Mouse (Mus musculus) stomach, embryonic 15.5 days (tissue): Measurements from ENCODE around the gene Hyal5. TPM values are rescaled to one million over a fixed set of nuclear protein-coding genes. Genes with fewer than 3 reads are reported as not detected.

Experiments used
- ATAC-seq: fragments of 200-750 bp; cut with Nextera tagmentation; 2 replicates; pipeline ENCODE4 v1.8.0; 2017; ENCODE audit warnings: low read depth, moderate number of reproducible peaks, moderate TSS enrichment; ENCODE audit not compliant: insufficient read depth, low FRiP score
- H3K27ac ChIP-seq: fragments of 300-500 bp; sonication (generic); 2 replicates; pipeline ENCODE4 v1.5.1; 2015; ENCODE audit warnings: mild to moderate bottlenecking, inconsistent platforms
- H3K27me3 ChIP-seq: fragments of 300-500 bp; sonication (generic); replicated peaks from 2 replicates; pipeline ENCODE4 v1.6.1; 2015; ENCODE audit warnings: inconsistent platforms
- H3K36me3 ChIP-seq: fragments of 300-500 bp; sonication (generic); 2 replicates; pipeline ENCODE4 v1.6.1; 2015; ENCODE audit warnings: inconsistent platforms
- H3K4me1 ChIP-seq: fragments of 300-500 bp; sonication (generic); 2 replicates; pipeline ENCODE4 v1.6.1; 2015; ENCODE audit warnings: inconsistent platforms
- H3K4me2 ChIP-seq: fragments of 300-500 bp; sonication (generic); 2 replicates; pipeline ENCODE4 v1.6.1; 2015; ENCODE audit warnings: mild to moderate bottlenecking, inconsistent platforms
- H3K4me3 ChIP-seq: fragments of 300-500 bp; sonication (generic); replicated peaks from 2 replicates; pipeline ENCODE4 v1.5.1; 2015; ENCODE audit warnings: inconsistent platforms
- H3K9ac ChIP-seq: fragments of 300-500 bp; sonication (generic); 2 replicates; pipeline ENCODE4 v1.6.1; 2015; ENCODE audit warnings: inconsistent platforms
- H3K9me3 ChIP-seq: fragments of 300-500 bp; sonication (generic); 2 replicates; pipeline ENCODE4 v1.6.1; 2016; ENCODE audit warnings: inconsistent platforms
- WGBS: fragments of 180-500 bp; shearing (Covaris S2); methylation state at CpG from one replicate; pipeline ENCODE4 v1.1.7; 2015; 5-methylcytosine and 5-hydroxymethylcytosine counted together
- polyA plus RNA-seq: library from polyadenylated mRNA; unstranded; fragments of >200 nt; fragmentation: Nextera tagmentation; extraction: Ambion mirVana; gene quantifications from 2 replicates; pipeline ENCODE4 v1.2.1, GENCODE M21; 2015

The Hyal5 gene
- 0.30 and 0.52 TPM in 2 replicates for polyA plus RNA-seq

GRCm38 (mm10) chr6:24857697-24858096 is at the start of gene Hyal5:
TSS of gene Hyal5 (plus strand) at chr6:24857997.
- no peak for ATAC-seq
- Histone ChIP-seq H3K9ac (no peak within 1 kb of the TSS), H3K4me3 (no peak within 1 kb of the TSS), H3K27me3 (no peaks in the 10 kb centered on the region), H3K9me3 (no peaks in the 10 kb centered on the region), H3K27ac (no peak within 1 kb of the TSS), H3K36me3 (no peaks in the 10 kb centered on the region), H3K4me1 (no peaks in the 10 kb centered on the region), H3K4me2 (no peak within 1 kb of the TSS)

GRCm38 (mm10) chr6:24822070-24822469 is 35.7 kb upstream of the Hyal5 start:
- 21% methylated on average over 2 of the region's 2 CpGs for WGBS
- Histone ChIP-seq H3K36me3 (no peaks in the 10 kb centered on the region), H3K27ac (no peak overlapping the region), H3K27me3 (no peaks in the 10 kb centered on the region), H3K9me3 (no peaks in the 10 kb centered on the region), H3K4me1 (no peaks in the 10 kb centered on the region), H3K9ac (no peak overlapping the region), H3K4me3 (no peak overlapping the region), H3K4me2 (no peak overlapping the region)
- no peak for ATAC-seq

DNA sequence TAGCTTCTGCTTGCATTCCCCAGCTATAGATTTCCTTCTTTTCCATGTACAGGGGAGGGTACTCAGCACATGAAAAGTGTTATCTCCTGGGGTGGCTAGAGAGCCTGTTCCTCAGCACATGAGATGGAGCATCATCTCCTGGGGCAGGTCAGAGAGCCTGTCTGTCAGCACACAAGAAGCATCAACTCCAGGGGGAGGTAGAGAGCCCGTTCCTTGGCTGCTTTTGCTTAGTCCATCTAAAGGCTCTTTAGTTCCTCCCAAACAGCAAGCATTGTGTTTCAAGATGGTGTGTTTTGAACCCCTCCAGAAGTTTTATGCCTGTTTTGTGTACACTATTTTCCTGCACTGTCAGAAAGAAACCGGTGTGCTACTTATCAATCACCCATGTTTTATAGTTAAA is 2.5 kb downstream of the Hyal5 start:
- no peak for ATAC-seq
- no peak overlapping the region for H3K4me2 ChIP-seq
- 32% methylated on average over 2 of the region's 2 CpGs for WGBS

DNA sequence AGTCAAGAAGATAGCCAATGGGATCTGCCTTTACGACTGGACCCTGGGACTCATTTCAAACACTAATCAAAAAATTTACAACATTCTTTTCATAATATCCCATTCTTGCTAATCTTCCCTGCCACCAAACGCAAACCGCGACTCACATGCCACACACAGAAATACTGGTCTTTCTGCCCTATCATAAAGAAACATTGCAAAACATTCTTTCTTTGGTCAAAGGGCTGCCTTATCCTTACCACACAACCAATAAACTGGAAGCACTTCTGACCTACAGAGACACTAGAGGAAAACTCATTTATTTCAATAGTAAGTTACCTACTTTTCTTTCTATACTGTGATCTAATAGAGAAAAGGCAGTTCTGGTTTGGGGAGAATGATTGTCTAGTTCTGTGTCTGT is 5.9 kb downstream of the Hyal5 start:
- WGBS, result 87% methylated on average over 4 of the region's 4 CpGs
- H3K9me3 ChIP-seq, result no peaks in the 10 kb centered on the region
- no peak for ATAC-seq
- H3K9ac ChIP-seq, result no peak overlapping the region
- H3K36me3 ChIP-seq, result no peaks in the 10 kb centered on the region
- H3K27ac ChIP-seq, result no peak overlapping the region
- H3K4me1 ChIP-seq, result no peaks in the 10 kb centered on the region
- H3K27me3 ChIP-seq, result no peaks in the 10 kb centered on the region
- H3K4me2 ChIP-seq, result no peak overlapping the region
- H3K4me3 ChIP-seq, result no peak overlapping the region

More for the DNA sequence above, 2.5 kb downstream of the Hyal5 start:
- H3K9ac ChIP-seq, result no peak overlapping the region
- no peaks in the 10 kb centered on the region for H3K9me3 ChIP-seq
- no peaks in the 10 kb centered on the region for H3K27me3 ChIP-seq
- H3K36me3 ChIP-seq, result no peaks in the 10 kb centered on the region
- H3K4me1 ChIP-seq, result no peaks in the 10 kb centered on the region
- H3K4me3 ChIP-seq, result no peak overlapping the region
- no peak overlapping the region for H3K27ac ChIP-seq

DNA sequence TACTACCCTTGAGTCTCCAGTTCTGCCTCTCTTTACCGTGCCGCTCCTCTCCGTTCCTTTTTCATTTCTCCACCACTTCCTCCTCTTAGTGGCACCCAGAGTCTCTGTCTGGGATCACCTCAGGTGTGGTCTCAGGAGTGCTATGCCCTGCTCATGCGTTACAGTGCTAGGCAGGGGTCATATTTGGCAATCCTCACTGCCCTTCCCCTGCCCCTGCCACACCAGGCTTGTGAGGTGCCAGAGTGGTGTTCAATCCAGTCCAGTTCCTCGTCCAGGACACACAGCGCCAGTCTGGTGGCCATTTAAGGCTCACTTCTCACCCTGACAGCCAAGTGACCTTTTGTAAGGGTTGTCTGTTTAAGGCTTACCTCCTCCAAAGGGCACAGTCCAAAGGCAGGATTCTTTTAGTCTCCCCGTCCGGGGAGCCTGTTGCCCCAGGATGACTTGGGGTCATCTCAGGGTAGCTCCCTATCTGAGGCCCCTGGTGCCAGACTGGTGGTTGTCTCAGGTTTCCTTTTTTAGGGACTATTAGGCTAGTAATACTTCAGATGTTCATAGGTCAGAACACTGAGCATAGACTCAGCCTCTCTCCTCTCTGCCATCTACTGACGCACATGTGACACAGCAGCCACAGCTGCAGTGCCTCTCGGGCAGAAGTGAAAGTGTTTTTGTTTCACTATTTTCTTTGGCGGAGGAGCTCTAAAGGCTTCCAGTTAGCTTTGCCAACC is 36.5 kb downstream of the Hyal5 start:
- H3K27me3 ChIP-seq, result no peaks in the 10 kb centered on the region
- 66% methylated on average over 11 of the region's 11 CpGs for WGBS
- peak overlapping the region; percentile 33 for H3K4me2 ChIP-seq
- H3K4me3 ChIP-seq, result no peak overlapping the region; the same call in 1 of the 2 replicates
- H3K9me3 ChIP-seq, result no peaks in the 10 kb centered on the region
- no peak overlapping the region for H3K27ac ChIP-seq
- H3K36me3 ChIP-seq, result no peaks in the 10 kb centered on the region
- no peaks in the 10 kb centered on the region for H3K4me1 ChIP-seq
- peak; percentile 43; the same call in 1 of the 2 replicates for ATAC-seq
- no peak overlapping the region for H3K9ac ChIP-seq

- Histone ChIP-seq H3K27ac (no peak overlapping the region), H3K9ac (no peak overlapping the region), H3K4me3 (no peak overlapping the region; the same call in 1 of the 2 replicates), H3K9me3 (no peaks in the 10 kb centered on the region), H3K4me2 (peak overlapping the region; percentile 33), H3K36me3 (no peaks in the 10 kb centered on the region), H3K4me1 (no peaks in the 10 kb centered on the region), H3K27me3 (no peaks in the 10 kb centered on the region)
- 34% methylated on average over 2 of the region's 2 CpGs for WGBS
- ATAC-seq, result no peak
These were observed 37.0 kb downstream of the Hyal5 start for GRCm38 (mm10) chr6:24894874-24895183.

DNA sequence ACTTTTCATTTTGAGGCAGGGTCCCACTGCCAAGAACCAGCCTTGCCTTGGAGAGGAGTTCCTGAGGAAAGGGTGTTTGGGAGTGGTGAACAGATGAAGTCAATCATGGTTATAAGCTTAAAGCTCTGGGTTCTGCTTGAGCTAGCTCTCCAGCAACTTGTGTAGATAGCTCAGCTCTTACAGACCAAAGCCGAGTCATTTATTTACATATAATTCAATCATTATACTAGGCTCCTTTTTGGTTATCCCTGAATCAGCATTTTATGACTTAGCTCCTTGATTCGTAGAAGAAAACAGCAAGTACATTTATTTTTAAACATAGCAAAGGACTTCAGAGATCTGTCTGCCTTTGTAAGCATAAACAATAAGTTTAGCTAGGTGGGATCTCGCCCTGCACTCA is 47.3 kb downstream of the Hyal5 start:
- ATAC-seq, result no peak
- no peaks in the 10 kb centered on the region for H3K9me3 ChIP-seq

DNA sequence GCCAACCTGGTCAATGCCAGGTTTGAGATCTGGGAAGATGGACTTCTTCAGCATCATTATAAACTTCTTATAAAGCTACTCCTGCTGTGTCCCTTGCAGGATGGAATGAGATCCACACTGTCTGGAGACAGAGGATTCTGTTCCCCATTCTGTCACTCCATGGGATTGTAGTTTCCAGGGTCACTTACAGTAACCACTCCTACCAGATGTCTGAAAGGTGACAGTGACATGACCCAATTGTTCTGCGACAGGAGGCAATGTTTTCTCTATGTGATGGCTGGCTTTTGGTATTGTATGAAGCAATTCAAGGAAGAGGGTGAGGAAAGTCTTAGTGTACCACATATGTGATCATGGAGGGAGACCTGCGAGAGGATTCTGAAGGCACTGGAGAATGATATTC is 50.0 kb downstream of the Hyal5 start:
- no peaks in the 10 kb centered on the region for H3K9me3 ChIP-seq
- no peak for ATAC-seq
- no peak overlapping the region for H3K27ac ChIP-seq
- WGBS, result 83% methylated on average over 2 of the region's 2 CpGs
- H3K4me3 ChIP-seq, result no peak overlapping the region
- H3K27me3 ChIP-seq, result no peaks in the 10 kb centered on the region
- no peak overlapping the region for H3K9ac ChIP-seq
- no peaks in the 10 kb centered on the region for H3K4me1 ChIP-seq
- no peaks in the 10 kb centered on the region for H3K36me3 ChIP-seq
- no peak overlapping the region for H3K4me2 ChIP-seq

More for the DNA sequence above, 47.3 kb downstream of the Hyal5 start:
- Histone ChIP-seq H3K36me3 (no peaks in the 10 kb centered on the region), H3K27me3 (no peaks in the 10 kb centered on the region), H3K4me1 (no peaks in the 10 kb centered on the region), H3K9ac (no peak overlapping the region), H3K4me2 (no peak overlapping the region), H3K4me3 (no peak overlapping the region), H3K27ac (no peak overlapping the region)
- WGBS, result 66% methylated on average over 3 of the region's 3 CpGs

GRCm38 (mm10) chr6:24910016-24910727 is 52.4 kb downstream of the Hyal5 start:
- Histone ChIP-seq H3K9me3 (no peaks in the 10 kb centered on the region), H3K9ac (no peak overlapping the region), H3K36me3 (no peaks in the 10 kb centered on the region), H3K4me3 (no peak overlapping the region), H3K27me3 (no peaks in the 10 kb centered on the region), H3K4me2 (no peak overlapping the region), H3K27ac (no peak overlapping the region), H3K4me1 (no peaks in the 10 kb centered on the region)
- ATAC-seq, result no peak
- WGBS, result 46% methylated on average over 2 of the region's 2 CpGs

GRCm38 (mm10) chr6:24910728-24911105 is 52.9 kb downstream of the Hyal5 start:
- H3K4me2 ChIP-seq, result no peak overlapping the region
- no peak overlapping the region for H3K4me3 ChIP-seq
- no peaks in the 10 kb centered on the region for H3K4me1 ChIP-seq
- no peaks in the 10 kb centered on the region for H3K36me3 ChIP-seq
- ATAC-seq, result no peak
- H3K27me3 ChIP-seq, result no peaks in the 10 kb centered on the region
- H3K9ac ChIP-seq, result no peak overlapping the region
- H3K9me3 ChIP-seq, result no peaks in the 10 kb centered on the region
- no peak overlapping the region for H3K27ac ChIP-seq

GRCm38 (mm10) chr6:24913591-24913990 is 55.8 kb downstream of the Hyal5 start:
- Histone ChIP-seq H3K4me3 (no peak overlapping the region), H3K36me3 (no peaks in the 10 kb centered on the region), H3K9ac (no peak overlapping the region), H3K4me2 (no peak overlapping the region), H3K27ac (no peak overlapping the region), H3K27me3 (no peaks in the 10 kb centered on the region), H3K9me3 (no peaks in the 10 kb centered on the region), H3K4me1 (no peaks in the 10 kb centered on the region)
- ATAC-seq, result no peak
- WGBS, result 75% methylated on average over 2 of the region's 2 CpGs

GRCm38 (mm10) chr6:24925076-24925785 is 67.4 kb downstream of the Hyal5 start:
- ATAC-seq, result no peak
- Histone ChIP-seq H3K9me3 (no peaks in the 10 kb centered on the region), H3K9ac (no peak overlapping the region), H3K36me3 (no peaks in the 10 kb centered on the region), H3K27me3 (no peaks in the 10 kb centered on the region), H3K4me1 (no peaks in the 10 kb centered on the region), H3K4me2 (no peak overlapping the region), H3K27ac (no peak overlapping the region), H3K4me3 (no peak overlapping the region)
- 86% methylated on average over 11 of the region's 11 CpGs for WGBS
